Mouse (Mus musculus) heart, postnatal 4 days (tissue): ENCODE results near the gene Fam243. TPM values are rescaled to one million over a fixed set of nuclear protein-coding genes. Genes with fewer than 3 reads are reported as not detected.

Experiments
- total RNA-seq, 2 experiments: library from RNA; stranded (reverse); gene quantifications; 2 replicates each; pipeline ENCODE4 v1.2.3; 2021

Gene Fam243
- total RNA-seq, 2 experiments from 2014 or later, result 0.68 to 1.0 TPM

Other genes with a start within 250 kb of the Fam243 start
- under 1 TPM; 0.25 to 0.43 TPM for gene Kcne2, start 29.1 kb downstream of the Fam243 start, total RNA-seq
- 10 to 100 TPM; 43.6 to 44.9 TPM for gene Smim11, start 20.2 kb downstream of the Fam243 start, total RNA-seq
- gene Kcne1, start 38.0 kb upstream of the Fam243 start, total RNA-seq, result 100 to 1,000 TPM; 317 to 359 TPM
- 100 to 1,000 TPM; 117 to 127 TPM for gene Rcan1, start 149.4 kb upstream of the Fam243 start, total RNA-seq
- gene Clic6, start 164.3 kb upstream of the Fam243 start, total RNA-seq, result 1 to 10 TPM; 1.0 to 1.8 TPM